17 mouse cellular contexts compared by ENCODE assay signal in genomic region chr2:103837166-103837565, GRCm38 (mm10). TPM values are rescaled to one million over a fixed set of nuclear protein-coding genes. Genes with fewer than 3 reads are reported as not detected.
DNase-seq lines count a peak whose midpoint lies in the region.
"Had no signal": no experiment of that assay in that cellular context is flagged by ENCODE, and none has a peak within 500 bp of the region (broad histone marks: within the 10 kb centered on the region; RNA-seq: fewer than 3 reads in every experiment).

No protein-coding gene starts in this region.

- DNase-seq in adrenal gland, adult (ENCODE audit: inconsistent age in 2 of 2, low spot score in 1 of 2), result peak; percentile 76 to 93
- DNase-seq in adrenal gland, postnatal 4 days (ENCODE audit: low spot score in 2 of 2), result no peak
- DNase-seq in 3T3-L1 (ENCODE audit: low read depth, low spot score), result peak; percentile 73
- peak; percentile 51 for DNase-seq in adrenal gland, postnatal 14 days
- DNase-seq in fat pad, adult 2 months (ENCODE audit: extremely low read depth, low read depth, low spot score), result peak; percentile 40
- DNase-seq in gastrocnemius, adult 18-20 months (ENCODE audit: low spot score), result no peak
- no peak for DNase-seq in kidney, adult 18-20 months
- DNase-seq: B cell, adult 2 months; cerebellum, adult 2 months; cerebellum, adult 9-11 months; cerebellum, postnatal 25 days; gastrocnemius, postnatal 10 days; gastrocnemius, postnatal 36 days; heart, adult 11 months; heart, postnatal 14 days; heart, postnatal 4 days; kidney, adult 2 months had no signal

RNA-seq across cellular contexts. Expression of gene Caprin1, which starts 39.7 kb away (rescaled TPM):
- 100 to 1,000 TPM; 486 to 527 TPM for total RNA-seq in adrenal gland, postnatal 4 days (2021)
- 417 and 423 TPM in 2 replicates for total RNA-seq in adrenal gland, postnatal 14 days (2021)
- 10 to 100 TPM; 92.9 to 94.5 TPM for total RNA-seq in gastrocnemius, adult 18-20 months (2021)

Comparison
In these comparisons a context has a peak if more than half of its experiments do, and no peak if none do; other contexts are left out.
1. DNase-seq: peak in adrenal gland, adult (2 of 2), 3T3-L1 (single experiment), adrenal gland, postnatal 14 days (single experiment) and fat pad, adult 2 months (single experiment); none in adrenal gland, postnatal 4 days (0 of 2), gastrocnemius, adult 18-20 months (single experiment) and kidney, adult 18-20 months (single experiment).